Mouse (Mus musculus) G1E-ER4 (cell line): ENCODE measurements around the gene Gabbr2. TPM values are rescaled to one million over a fixed set of nuclear protein-coding genes. Genes with fewer than 3 reads are reported as not detected.

Source experiments
- GATA1 ChIP-seq: IDR thresholded peaks from one replicate; pipeline ENCODE4 v1.8.0; 2012; ENCODE audit warnings: low read length, inconsistent platforms
- polyA plus RNA-seq: library from polyadenylated mRNA; stranded (reverse); fragments of >175 nt; gene quantifications from 2 replicates; pipeline ENCODE4 v1.2.3, GENCODE M21; 2012

The Gabbr2 gene
- polyA plus RNA-seq, 1 experiment = not detected

GRCm38 (mm10) chr4:46961403-46961802, 30.3 kb downstream of the Gabbr2 start:
- no peak for TF ChIP-seq GATA1

GRCm38 (mm10) chr4:46960208-46960607, 31.5 kb downstream of the Gabbr2 start:
- TF ChIP-seq GATA1 = no peak

DNA sequence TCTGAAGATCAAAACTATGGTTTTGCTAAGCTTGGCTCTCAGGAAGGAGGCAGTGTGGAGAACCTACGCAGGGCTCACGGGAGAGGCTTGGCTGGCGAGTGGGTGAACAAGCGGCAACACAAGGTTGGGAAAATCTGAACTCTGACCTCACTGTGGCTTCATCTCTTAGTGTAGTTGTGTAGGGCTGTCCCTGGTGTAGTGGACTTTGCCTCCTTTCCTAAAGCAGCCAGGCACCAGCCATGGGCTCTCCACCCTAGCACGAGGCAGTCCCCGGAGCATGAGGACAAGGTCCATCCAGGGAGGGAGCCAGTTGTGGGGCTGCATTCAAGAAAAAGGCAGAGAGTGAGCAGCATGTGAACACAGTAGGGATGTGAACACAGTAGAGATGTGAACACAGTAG, 31.9 kb downstream of the Gabbr2 start:
- TF ChIP-seq GATA1 = no peak

- no peak for TF ChIP-seq GATA1
These were observed 33.7 kb downstream of the Gabbr2 start for GRCm38 (mm10) chr4:46957955-46958354.

DNA sequence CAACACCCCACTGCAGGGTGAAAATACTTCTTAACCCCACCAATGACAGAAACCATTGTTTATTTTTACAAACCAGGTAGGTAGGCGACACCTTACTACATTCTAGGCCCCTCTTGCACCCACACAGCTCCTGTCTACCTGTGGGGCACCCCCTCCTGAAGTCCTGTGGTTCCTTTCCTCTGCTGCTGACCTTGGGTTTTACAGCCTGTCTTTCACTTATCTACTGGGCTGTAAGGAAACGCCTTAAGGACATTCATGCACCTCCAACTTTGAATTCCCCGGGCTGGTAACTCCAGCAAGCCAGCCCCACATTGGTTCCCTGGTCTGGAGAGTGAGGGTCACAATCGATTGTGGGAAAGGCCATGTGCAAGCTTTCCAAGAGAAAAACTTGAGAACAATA, 34.7 kb downstream of the Gabbr2 start:
- TF ChIP-seq GATA1 = no peak

DNA sequence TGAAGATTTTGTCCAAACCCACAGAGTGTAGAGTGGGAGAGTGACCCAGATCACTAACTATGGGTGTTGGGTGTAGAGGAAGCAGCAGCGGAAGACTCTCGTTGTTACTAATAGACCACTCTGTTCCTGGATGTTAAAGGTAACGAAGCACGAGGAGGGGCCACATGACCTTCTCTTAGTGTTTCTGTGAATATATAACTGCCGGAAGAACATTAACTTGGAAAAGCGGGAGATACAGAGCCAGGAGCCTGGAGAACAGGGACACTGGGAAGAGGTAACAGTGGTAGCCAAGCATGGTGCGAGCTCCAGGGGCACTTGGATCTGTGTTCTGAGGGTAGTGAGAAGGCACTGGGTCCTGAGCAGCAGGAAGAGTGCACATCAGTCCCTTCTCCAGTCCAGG, 38.7 kb downstream of the Gabbr2 start:
- TF ChIP-seq GATA1 = no peak

- TF ChIP-seq GATA1 = no peak
These were observed 39.1 kb downstream of the Gabbr2 start for GRCm38 (mm10) chr4:46952562-46952961.

DNA sequence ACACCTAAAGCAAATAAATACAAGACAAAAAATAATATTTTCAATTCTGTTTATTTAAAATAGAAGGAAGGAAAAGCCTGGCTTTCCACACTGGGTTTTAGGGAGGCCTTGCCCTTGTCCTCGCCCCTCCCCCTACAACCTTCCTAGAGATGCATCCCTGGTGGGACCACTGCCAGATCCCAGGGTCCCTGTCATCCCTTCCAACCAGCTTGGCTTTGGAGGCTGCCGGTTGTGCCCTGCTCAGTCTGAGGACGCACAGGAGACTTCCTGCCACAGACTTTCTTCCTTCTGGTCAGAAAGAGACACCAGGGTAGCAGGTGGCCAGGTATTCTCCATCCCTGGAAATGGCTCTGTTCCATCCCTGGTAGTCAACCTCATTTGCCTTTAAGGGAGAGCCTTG, 57.4 kb downstream of the Gabbr2 start:
- no peak for TF ChIP-seq GATA1

- no peak for TF ChIP-seq GATA1
These were observed 58.1 kb downstream of the Gabbr2 start for GRCm38 (mm10) chr4:46933590-46933989.

DNA sequence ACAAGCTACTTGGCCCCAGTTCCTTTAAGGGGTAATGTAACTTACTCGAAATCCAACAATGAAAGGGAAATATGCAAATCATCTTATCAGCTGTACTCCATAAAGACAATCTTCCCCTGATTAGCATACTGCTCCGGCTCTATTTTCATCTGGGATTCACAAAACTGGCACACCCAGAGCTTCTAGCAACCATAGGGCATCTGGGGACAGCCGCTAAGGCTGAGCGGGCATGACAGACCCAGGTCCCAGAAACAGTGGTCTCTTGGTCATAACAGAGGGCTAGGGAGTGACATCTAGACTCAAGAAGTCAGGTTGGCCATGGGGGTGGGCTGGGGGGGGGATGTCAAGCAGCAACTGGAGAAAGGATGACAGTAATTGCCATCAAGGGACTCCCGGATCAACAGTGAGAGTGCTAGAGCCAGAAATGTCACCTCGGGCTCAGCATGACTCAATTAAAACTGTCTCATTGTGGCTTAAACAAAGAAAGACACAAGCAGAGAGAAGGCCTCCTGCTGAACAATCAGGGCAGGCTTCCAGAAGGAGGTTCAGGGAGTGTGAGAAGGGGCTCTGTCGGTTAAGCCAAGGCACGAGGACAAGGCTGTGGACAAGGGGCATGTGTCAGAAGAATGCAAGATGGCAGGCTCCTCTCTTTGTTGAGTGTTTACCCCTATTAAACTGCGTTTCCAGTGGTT, 59.8 kb downstream of the Gabbr2 start:
- TF ChIP-seq GATA1 = no peak

DNA sequence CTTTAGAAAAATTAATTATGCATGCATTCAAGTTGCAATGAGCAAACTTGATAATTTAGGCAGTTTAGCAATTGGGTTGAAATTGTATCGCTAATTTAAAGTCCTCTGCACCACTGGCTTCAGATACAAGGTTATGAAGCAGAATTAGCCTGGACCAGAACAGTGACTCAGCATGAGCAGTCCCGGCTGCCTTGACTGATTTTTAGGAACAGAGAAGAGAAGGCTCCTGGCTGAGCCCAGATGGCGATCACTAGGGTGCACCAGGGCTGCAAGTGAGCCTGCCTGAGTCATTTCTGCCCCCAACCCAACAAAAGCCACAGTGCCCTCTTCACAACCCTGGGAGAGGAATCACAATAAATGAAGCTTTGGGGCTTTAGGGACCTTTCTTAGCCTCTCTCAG, 63.6 kb downstream of the Gabbr2 start:
- TF ChIP-seq GATA1 = no peak

DNA sequence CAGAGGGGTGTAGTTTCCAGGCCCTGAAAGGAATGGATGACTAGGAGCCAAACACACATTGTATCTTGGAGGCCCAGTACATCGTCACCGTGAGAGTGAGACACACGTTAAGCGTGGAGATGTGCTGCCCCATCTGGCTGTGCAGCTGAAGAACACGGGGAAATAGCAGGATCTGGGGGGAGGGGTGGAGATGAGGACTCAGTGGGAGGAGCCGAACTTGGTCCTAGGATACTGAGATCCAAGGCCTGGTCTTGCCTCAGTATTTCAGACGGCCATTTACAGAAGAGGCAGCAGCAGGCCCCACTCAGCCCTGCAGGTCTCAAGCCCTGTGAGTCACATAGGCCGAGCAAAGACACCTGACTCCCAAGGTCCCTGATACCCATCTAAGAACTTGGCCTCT, 72.5 kb downstream of the Gabbr2 start:
- TF ChIP-seq GATA1 = no peak

DNA sequence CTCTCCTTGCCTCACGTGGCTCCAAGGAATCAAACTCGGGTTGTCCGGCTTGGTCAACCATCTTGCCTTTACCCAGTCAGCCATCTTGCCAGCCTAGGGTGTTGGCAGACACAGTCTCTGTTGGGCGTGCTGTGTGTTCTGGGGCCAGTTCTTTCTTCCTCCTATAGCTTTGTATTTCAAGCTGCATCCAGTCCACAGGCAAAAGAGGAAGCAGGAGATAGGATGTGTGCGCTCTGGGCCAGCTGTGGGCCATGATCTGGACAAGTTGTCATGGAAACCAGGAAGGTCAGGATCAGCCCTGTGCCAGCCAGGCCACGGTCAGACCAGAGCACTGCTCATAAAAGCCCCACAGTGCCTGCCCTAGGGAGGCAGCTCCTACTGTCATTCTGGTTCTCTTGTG, 74.9 kb downstream of the Gabbr2 start:
- no peak for TF ChIP-seq GATA1

GRCm38 (mm10) chr4:46915934-46916333, 75.7 kb downstream of the Gabbr2 start:
- no peak for TF ChIP-seq GATA1

GRCm38 (mm10) chr4:46915476-46915875, 76.2 kb downstream of the Gabbr2 start:
- TF ChIP-seq GATA1 = no peak

GRCm38 (mm10) chr4:46914606-46915005, 77.1 kb downstream of the Gabbr2 start:
- no peak for TF ChIP-seq GATA1

DNA sequence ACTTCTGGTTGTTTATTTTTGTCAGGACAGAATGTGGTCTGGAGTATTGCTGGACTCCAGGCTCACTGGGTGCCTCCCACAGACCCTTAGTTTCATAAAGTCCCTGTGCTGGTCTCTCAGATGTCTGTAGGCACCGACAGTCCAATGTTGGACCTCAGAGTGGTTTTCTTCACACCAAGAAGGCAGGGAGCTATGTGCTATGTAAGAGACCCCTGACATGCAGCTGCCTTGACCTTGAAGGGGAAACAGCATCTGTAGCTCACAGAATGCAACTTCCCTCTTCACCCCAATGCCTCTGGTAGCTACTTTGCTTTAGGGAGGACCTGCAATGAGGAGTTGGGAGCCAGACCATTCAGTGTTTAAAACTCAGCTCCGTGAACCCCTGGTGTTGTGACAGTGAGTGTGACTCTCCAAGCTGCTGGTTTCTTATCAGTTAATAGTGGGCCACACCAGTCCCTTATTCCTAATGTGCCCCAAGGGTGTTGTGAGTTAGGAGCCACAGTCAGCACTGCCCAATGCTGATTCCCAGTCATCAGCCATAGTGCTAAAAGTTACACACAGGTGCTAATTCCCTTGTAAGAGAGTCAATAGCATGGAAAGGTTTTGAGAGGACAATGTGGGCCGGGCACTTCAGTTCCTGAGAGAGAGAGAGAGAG, 85.5 kb downstream of the Gabbr2 start:
- TF ChIP-seq GATA1 = no peak
